Mouse (Mus musculus) left cerebral cortex, adult 8-10 months (tissue): ENCODE data around the gene 1700017D01Rik. TPM values are rescaled to one million over a fixed set of nuclear protein-coding genes. Genes with fewer than 3 reads are reported as not detected.

Source experiments
- DNase-seq, 2 experiments: peaks; one replicate each; pipeline ENCODE4 v3.0.0; 2022; ENCODE audit warnings: low spot score in 2 of 2
- total RNA-seq, 4 experiments: library from RNA; stranded (reverse); gene quantifications; 2 replicates each; pipeline ENCODE4 v1.2.4; 2022

Gene 1700017D01Rik
- total RNA-seq, 4 experiments from 2014 or later, result not detected

DNA sequence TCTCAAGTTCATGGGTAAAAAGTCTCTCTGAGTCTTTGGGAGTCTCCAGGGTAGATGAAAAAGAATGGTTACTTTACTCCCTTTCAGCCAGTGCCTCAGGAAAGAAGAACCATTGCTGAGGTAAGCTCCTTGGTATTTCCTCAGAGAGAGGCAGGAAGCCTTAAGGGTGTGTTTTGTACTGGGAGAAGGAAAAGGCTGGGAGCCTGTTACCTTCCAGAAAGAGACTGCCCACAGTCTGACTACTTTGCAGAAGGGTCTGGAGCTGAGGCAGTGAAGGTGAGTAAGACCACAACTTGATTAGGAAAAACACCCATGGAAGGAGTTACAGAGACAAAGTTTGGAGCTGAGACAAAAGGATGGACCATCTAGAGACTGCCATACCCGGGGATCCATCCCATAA, 82.2 kb downstream of the 1700017D01Rik start:
- DNase-seq, result no peak

DNA sequence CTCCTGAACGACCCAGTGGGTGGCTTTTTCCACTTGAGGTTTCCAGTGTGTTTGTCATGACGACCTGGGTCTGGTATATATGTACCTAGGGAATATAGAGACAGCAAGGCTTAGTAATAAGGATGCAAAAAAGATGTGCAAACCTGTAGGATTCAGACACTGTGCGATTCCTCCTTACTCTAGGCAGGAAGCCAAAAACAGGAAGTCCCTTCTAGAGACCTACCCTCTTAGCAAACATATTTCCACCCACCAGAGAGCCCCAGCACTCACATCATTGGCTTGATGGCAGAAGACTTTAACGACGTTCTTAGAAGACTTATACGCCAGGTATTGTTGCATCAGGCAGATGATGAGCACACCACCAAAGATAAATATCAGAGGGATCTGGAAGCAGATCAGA, 82.7 kb downstream of the 1700017D01Rik start:
- no peak for DNase-seq

Other genes with a start within 250 kb of the 1700017D01Rik start
- 10 to 100 TPM; 45.0 to 48.1 (median 45.5) TPM for gene Tmem109, start 248.9 kb downstream of the 1700017D01Rik start, total RNA-seq
- 100 to 1,000 TPM; 196 to 220 (median 207) TPM for gene Prpf19, start 235.6 kb downstream of the 1700017D01Rik start, total RNA-seq
- gene Zp1, start 210.2 kb downstream of the 1700017D01Rik start, total RNA-seq, result 1 to 10 TPM in 1 of 4 experiments, under 1 TPM in 1, not detected in 2; 0.19 to 1.5 TPM
- under 1 TPM in 2 of 4 experiments, not detected in 2; 0.17 to 0.19 TPM for gene Ptgdr2, start 193.7 kb downstream of the 1700017D01Rik start, total RNA-seq
- 1 to 10 TPM; 7.2 to 8.2 (median 7.7) TPM for gene Ccdc86, start 181.6 kb downstream of the 1700017D01Rik start, total RNA-seq
- not detected for gene Ms4a10, start 156.2 kb downstream of the 1700017D01Rik start, total RNA-seq
- gene Ms4a15, start 137.6 kb downstream of the 1700017D01Rik start, total RNA-seq, result 1 to 10 TPM in 1 of 4 experiments, not detected in 3; 1.1 TPM
- gene Ms4a18, start 112.8 kb downstream of the 1700017D01Rik start, total RNA-seq, result not detected
- gene Ms4a8a, start 49.8 kb downstream of the 1700017D01Rik start, total RNA-seq, result under 1 TPM in 1 of 4 experiments, not detected in 3; 0.46 TPM
- not detected for gene 1700025F22Rik, start 34.4 kb upstream of the 1700017D01Rik start, total RNA-seq
- gene Ms4a13, start 65.9 kb upstream of the 1700017D01Rik start, total RNA-seq, result not detected
- gene Ms4a12, start 101.6 kb upstream of the 1700017D01Rik start, total RNA-seq, result not detected
- gene Ms4a1, start 135.4 kb upstream of the 1700017D01Rik start, total RNA-seq, result not detected
- gene Ms4a5, start 153.0 kb upstream of the 1700017D01Rik start, total RNA-seq, result not detected
- under 1 TPM in 1 of 4 experiments, not detected in 3; 0.11 TPM for gene Ms4a14, start 183.6 kb upstream of the 1700017D01Rik start, total RNA-seq
- 1 to 10 TPM in 1 of 4 experiments, not detected in 3; 1.6 TPM for gene Ms4a7, start 205.3 kb upstream of the 1700017D01Rik start, total RNA-seq
- 1 to 10 TPM in 1 of 4 experiments, under 1 TPM in 1, not detected in 2; 0.68 to 1.6 TPM for gene Ms4a4a, start 244.6 kb upstream of the 1700017D01Rik start, total RNA-seq